Mouse (Mus musculus) spleen, adult 2 months (tissue): ENCODE results near the gene Hist1h2ae.

Source experiments
- CTCF ChIP-seq: fragments of 200-500 bp; IDR thresholded peaks from 2 replicates; pipeline ENCODE4 v1.5.1; 2011; ENCODE audit warnings: mild to moderate bottlenecking, inconsistent platforms; ENCODE audit not compliant: insufficient read depth, insufficient read length, insufficient replicate concordance; ENCODE audit errors: extremely low read depth
- POLR2A ChIP-seq: fragments of 200-500 bp; IDR thresholded peaks from 2 replicates; pipeline ENCODE4 v1.6.1; 2011; ENCODE audit warnings: low read depth, low read length, inconsistent platforms

DNA sequence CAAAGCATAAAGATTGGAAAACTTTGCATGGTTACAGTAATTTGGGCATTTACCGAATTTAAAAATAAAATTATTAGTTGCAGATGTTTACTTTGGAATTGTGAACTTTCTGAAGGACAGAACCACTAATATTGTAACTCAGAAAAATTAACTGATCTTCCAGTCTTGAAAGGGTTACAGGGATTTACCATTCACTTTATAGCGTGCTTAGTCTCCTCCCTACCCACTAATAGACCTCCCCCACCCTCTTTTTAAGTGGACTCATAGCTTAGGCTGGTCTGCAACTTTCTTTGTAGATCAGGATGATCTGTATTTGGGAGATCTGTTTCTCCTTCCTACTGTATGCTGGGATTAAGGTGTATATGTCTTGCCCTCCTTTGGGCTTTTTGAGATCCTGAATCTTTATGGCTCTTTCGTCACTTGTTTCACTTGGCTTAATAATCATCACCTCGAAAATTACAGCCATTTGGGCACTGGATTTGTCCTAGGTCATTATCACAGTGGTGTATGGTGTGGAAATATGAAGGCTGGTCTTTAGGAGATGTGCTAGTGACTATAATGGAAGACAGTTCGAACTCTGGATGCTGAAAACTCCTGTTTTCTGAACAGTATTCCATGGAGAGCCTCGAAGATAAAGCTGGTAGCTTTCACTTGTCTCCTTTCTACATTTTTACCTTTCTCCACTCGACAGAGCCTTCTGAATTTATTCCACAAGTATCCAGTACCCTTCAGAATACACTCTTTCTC, 34.8 kb downstream of the Hist1h2ae start:
- TF ChIP-seq CTCF, result no peak
- TF ChIP-seq POLR2A, result no peak
